Mouse (Mus musculus): ENCODE results near the gene Zfp503. TPM values are rescaled to one million over a fixed set of nuclear protein-coding genes. Genes with fewer than 3 reads are reported as not detected.

Gene Zfp503
- polyA plus RNA-seq, 1 experiment from 2014 or later = 7.6 TPM

- Histone ChIP-seq H3K36me3 (replicated peaks) (peaks cover 18% of the 10 kb centered on the region), H3K9me3 (no peaks in the 10 kb centered on the region), H3K27ac (peak overlapping the region; percentile 96), H3K4me3 (peak overlapping the region; percentile 88), H3K27me3 (ENCODE audit: poor library complexity, severe bottlenecking) (peaks cover 95% of the 10 kb centered on the region), H3K4me1 (peaks cover 66% of the 10 kb centered on the region)
- WGBS = 2% methylated on average over 38 of the region's 38 CpGs
- peak; percentile 73 for DNase-seq (ENCODE audit: extremely low spot score, low spot score)
These were observed 6.7 kb downstream of the Zfp503 start for GRCm38 (mm10) chr14:21982592-21983310.

DNA sequence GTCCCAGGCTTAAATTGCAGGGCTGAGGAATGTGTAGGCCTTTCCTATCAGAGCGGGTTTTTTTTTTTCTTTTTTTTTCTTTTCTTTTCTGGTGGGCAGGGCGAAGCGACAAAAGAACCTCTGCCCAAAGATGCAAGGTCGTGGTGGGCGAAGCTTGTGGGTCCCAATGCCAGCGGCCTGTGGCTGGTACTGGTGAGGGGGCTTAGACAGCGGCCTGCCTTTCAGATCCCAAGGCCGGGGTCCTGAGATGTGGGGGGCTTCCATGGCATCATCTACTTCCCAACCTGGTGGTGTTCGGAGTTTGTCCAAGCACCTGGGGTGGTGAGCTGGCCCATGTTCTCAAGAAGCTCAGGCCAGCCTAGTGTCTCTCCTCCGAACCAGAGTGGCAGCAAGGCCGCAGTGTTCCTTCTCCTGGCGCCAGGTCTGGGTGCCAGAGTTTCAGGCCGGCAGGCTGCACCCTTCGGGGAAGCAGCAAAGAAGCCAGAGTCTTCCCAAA lies 7.3 kb downstream of the Zfp503 start:
- peak overlapping the region; percentile 96 for H3K27ac ChIP-seq
- peak; percentile 53 for DNase-seq (ENCODE audit: extremely low spot score, low spot score)
- no peaks in the 10 kb centered on the region for H3K9me3 ChIP-seq
- peak overlapping the region; percentile 88 for H3K4me3 ChIP-seq
- H3K27me3 ChIP-seq (ENCODE audit: poor library complexity, severe bottlenecking) = peaks cover 90% of the 10 kb centered on the region
- peaks cover 62% of the 10 kb centered on the region for H3K4me1 ChIP-seq
- 6% methylated on average over 14 of the region's 14 CpGs for WGBS
- H3K36me3 ChIP-seq (replicated peaks) = peaks cover 18% of the 10 kb centered on the region

DNA sequence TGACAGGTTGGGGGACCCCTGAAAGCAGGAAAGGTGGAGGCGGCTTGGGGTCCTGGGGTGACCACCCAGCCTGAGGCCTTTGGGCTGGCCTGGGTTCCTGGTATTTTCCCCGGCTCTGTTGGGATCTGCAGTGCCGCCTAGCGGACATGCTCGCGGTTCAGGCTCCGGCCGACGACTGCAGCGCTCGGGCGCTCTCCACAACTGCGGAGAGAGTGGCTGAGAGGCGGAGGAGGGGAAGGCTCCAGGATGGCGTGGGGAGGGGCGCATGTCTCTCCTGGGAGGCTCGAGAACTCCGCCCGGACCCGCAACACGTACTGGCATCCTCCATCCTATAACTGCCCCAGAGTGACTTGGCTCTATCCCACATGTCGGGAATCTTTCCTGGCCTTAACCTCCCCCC lies 7.9 kb downstream of the Zfp503 start:
- DNase-seq (ENCODE audit: extremely low spot score, low spot score) = peak; percentile 84
- peak overlapping the region; percentile 96 for H3K27ac ChIP-seq
- H3K4me3 ChIP-seq = peak overlapping the region; percentile 88
- H3K4me1 ChIP-seq = peaks cover 56% of the 10 kb centered on the region
- H3K9me3 ChIP-seq = 0 out of 2 replicates have a peak, but pooled peaks cover 4% of the 10 kb centered on the region
- H3K36me3 ChIP-seq (replicated peaks) = peaks cover 18% of the 10 kb centered on the region
- peaks cover 83% of the 10 kb centered on the region for H3K27me3 ChIP-seq (ENCODE audit: poor library complexity, severe bottlenecking)
- 0% methylated on average over 22 of the region's 22 CpGs for WGBS

GRCm38 (mm10) chr14:21968978-21969377 lies 20.4 kb downstream of the Zfp503 start:
- Histone ChIP-seq H3K27me3 (ENCODE audit: poor library complexity, severe bottlenecking) (peaks cover 72% of the 10 kb centered on the region), H3K9me3 (peaks cover 6% of the 10 kb centered on the region; the same call in 1 of the 2 replicates), H3K27ac (no peak overlapping the region), H3K4me3 (no peak overlapping the region), H3K4me1 (peaks cover 31% of the 10 kb centered on the region), H3K36me3 (replicated peaks) (no peaks in the 10 kb centered on the region)
- WGBS = 13% methylated on average over 4 of the region's 4 CpGs
- DNase-seq (ENCODE audit: extremely low spot score, low spot score) = peak; percentile 83

- Histone ChIP-seq H3K27ac (no peak overlapping the region), H3K4me1 (peaks cover 33% of the 10 kb centered on the region), H3K9me3 (peaks cover 6% of the 10 kb centered on the region; the same call in 1 of the 2 replicates), H3K4me3 (no peak overlapping the region), H3K36me3 (replicated peaks) (no peaks in the 10 kb centered on the region), H3K27me3 (ENCODE audit: poor library complexity, severe bottlenecking) (peaks cover 59% of the 10 kb centered on the region)
- WGBS = 73% methylated on average over 12 of the region's 12 CpGs
- no peak for DNase-seq (ENCODE audit: extremely low spot score, low spot score)
These were observed 21.9 kb downstream of the Zfp503 start for GRCm38 (mm10) chr14:21967375-21968010.

DNA sequence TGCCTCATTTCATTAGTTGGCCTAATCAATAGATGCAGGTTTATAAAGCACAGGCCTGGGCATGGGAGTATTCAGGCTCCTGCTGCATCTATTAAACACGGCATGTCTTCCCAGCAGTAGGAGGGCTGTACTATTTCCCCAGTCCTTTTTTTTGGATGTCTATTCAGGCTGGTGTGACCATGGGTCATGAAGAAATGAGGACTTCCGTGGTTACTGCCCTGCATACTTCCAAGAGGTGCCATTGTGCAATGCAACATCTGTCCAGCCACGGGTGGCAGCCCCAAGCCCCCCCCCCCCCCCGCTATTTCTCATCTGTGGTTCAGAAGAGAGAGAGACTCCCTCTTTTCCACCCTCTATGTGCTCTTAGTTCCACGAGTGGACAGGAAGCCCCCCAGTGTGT lies 23.1 kb downstream of the Zfp503 start:
- Histone ChIP-seq H3K9me3 (peaks cover 1% of the 10 kb centered on the region; the same call in 1 of the 2 replicates), H3K36me3 (replicated peaks) (no peaks in the 10 kb centered on the region), H3K4me3 (no peak overlapping the region), H3K4me1 (peaks cover 35% of the 10 kb centered on the region), H3K27ac (no peak overlapping the region), H3K27me3 (ENCODE audit: poor library complexity, severe bottlenecking) (peaks cover 48% of the 10 kb centered on the region)
- WGBS = 74% methylated on average over 5 of the region's 5 CpGs
- no peak for DNase-seq (ENCODE audit: extremely low spot score, low spot score)

DNA sequence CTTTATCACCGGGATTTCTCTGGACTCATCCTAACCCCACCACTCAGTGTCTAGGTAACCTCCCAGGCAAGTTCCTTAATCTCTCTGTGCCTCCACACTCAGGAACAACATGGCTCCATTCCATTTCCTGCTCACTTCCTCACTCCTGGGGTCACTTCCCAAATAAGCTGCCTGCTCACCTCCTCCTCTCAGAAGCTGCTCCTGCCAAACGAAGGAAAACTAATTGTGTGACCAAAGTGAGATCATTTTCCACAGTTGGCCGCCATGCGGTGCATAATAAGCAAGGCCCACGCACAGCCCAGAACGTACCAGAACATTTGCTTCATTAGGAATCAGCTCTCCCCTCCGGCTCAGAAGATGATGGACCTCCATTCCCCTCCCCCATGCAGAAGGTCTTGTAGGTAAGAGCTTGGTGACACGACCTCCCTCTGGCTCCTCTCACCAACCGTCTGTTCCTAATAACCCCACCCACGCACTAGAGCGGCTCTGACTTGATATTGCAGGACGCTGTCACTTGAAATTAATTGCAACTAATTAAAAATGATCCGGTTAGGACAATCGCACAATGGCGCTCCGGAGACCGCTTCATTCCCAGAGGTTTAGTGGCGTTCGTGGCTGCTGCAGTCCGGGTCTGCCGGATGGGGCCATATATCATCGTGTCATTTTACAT lies 26.9 kb downstream of the Zfp503 start:
- Histone ChIP-seq H3K4me1 (peaks cover 19% of the 10 kb centered on the region), H3K9me3 (no peaks in the 10 kb centered on the region), H3K36me3 (replicated peaks) (no peaks in the 10 kb centered on the region), H3K27me3 (ENCODE audit: poor library complexity, severe bottlenecking) (peaks cover 17% of the 10 kb centered on the region), H3K27ac (no peak overlapping the region), H3K4me3 (no peak overlapping the region)
- DNase-seq (ENCODE audit: extremely low spot score, low spot score) = no peak
- 89% methylated on average over 22 of the region's 22 CpGs for WGBS

DNA sequence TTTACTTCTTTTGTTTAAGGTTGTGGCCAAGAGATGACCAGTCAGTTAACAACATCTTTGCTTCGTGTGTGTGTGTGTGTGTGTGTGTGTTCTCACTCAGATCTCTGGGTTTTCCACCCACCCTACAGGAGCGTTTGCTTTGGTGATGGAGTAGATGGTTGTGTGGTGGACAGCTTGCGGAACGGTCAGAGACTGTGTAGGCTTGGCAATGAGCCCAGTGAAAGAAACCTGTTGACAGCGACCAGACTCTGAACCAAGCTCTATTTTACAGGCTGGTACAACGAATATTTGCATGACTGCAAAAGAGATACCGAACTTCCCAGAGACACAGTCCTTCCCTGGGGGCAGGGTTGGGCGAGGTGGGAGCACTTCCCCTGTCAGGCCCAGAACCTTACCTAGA lies 30.2 kb downstream of the Zfp503 start:
- no peaks in the 10 kb centered on the region for H3K36me3 ChIP-seq (replicated peaks)
- H3K4me3 ChIP-seq = no peak overlapping the region
- H3K4me1 ChIP-seq = 0 out of 2 replicates have a peak, but pooled peaks cover 4% of the 10 kb centered on the region
- WGBS = 93% methylated on average over 8 of the region's 8 CpGs
- no peaks in the 10 kb centered on the region for H3K9me3 ChIP-seq
- H3K27me3 ChIP-seq (ENCODE audit: poor library complexity, severe bottlenecking) = no peaks in the 10 kb centered on the region
- no peak for DNase-seq (ENCODE audit: extremely low spot score, low spot score)
- no peak overlapping the region for H3K27ac ChIP-seq

- Histone ChIP-seq H3K4me1 (0 out of 2 replicates have a peak, but pooled peaks cover 4% of the 10 kb centered on the region), H3K36me3 (replicated peaks) (no peaks in the 10 kb centered on the region), H3K27me3 (ENCODE audit: poor library complexity, severe bottlenecking) (no peaks in the 10 kb centered on the region), H3K27ac (no peak overlapping the region), H3K9me3 (no peaks in the 10 kb centered on the region), H3K4me3 (no peak overlapping the region)
- 87% methylated on average over 5 of the region's 5 CpGs for WGBS
- DNase-seq (ENCODE audit: extremely low spot score, low spot score) = no peak
These were observed 30.8 kb downstream of the Zfp503 start for GRCm38 (mm10) chr14:21958643-21959042.

GRCm38 (mm10) chr14:21952541-21952940 lies 36.9 kb downstream of the Zfp503 start:
- no peak overlapping the region for H3K27ac ChIP-seq

DNA sequence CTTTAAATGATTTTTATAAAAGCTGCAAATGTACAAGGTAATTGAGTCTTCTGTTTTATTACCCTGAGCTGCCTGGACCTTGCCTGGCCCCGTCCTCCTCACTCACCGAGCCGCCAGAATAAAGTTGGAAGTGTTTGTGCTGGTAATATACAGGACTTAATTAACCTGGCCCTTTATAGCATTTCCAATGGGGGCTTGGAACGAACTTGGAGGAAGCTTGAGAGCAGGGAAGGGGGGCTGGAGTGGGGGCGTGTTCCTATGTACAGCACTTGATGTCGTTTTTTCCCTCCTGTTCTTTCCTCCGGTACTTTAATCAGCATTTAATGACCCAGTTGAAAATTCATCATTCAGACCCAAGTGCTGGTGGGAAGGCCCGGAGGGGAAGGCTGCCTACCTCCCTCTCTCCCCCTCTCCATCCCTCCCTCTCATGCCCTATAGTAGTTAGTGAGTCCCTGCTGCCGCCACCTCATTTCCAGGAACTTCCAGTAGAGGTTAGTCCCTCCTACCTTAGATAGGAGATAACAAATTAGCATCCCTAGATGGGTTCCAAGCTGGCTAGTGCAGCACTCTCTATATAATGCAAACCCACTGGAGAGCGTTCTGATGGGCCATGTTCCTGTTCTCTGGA lies 37.4 kb downstream of the Zfp503 start:
- Histone ChIP-seq H3K36me3 (replicated peaks) (no peaks in the 10 kb centered on the region), H3K4me1 (no peaks in the 10 kb centered on the region), H3K27me3 (ENCODE audit: poor library complexity, severe bottlenecking) (no peaks in the 10 kb centered on the region), H3K9me3 (peaks cover 2% of the 10 kb centered on the region; the same call in 1 of the 2 replicates), H3K4me3 (no peak overlapping the region), H3K27ac (no peak overlapping the region)
- no peak for DNase-seq (ENCODE audit: extremely low spot score, low spot score)
- 89% methylated on average over 10 of the region's 10 CpGs for WGBS

More at GRCm38 (mm10) chr14:21952541-21952940, 36.9 kb downstream of the Zfp503 start:
- Histone ChIP-seq H3K4me1 (no peaks in the 10 kb centered on the region), H3K27me3 (ENCODE audit: poor library complexity, severe bottlenecking) (no peaks in the 10 kb centered on the region), H3K36me3 (replicated peaks) (no peaks in the 10 kb centered on the region), H3K9me3 (peaks cover 2% of the 10 kb centered on the region; the same call in 1 of the 2 replicates), H3K4me3 (no peak overlapping the region)
- WGBS = 88% methylated on average over 7 of the region's 7 CpGs
- no peak for DNase-seq (ENCODE audit: extremely low spot score, low spot score)

- no peak overlapping the region for H3K4me3 ChIP-seq
- no peaks in the 10 kb centered on the region for H3K36me3 ChIP-seq (replicated peaks)
- WGBS = 91% methylated on average over 9 of the region's 9 CpGs
- H3K27me3 ChIP-seq (ENCODE audit: poor library complexity, severe bottlenecking) = no peaks in the 10 kb centered on the region; the same call in 1 of the 2 replicates
- H3K27ac ChIP-seq = no peak overlapping the region
- no peak for DNase-seq (ENCODE audit: extremely low spot score, low spot score)
- H3K4me1 ChIP-seq = no peaks in the 10 kb centered on the region
- H3K9me3 ChIP-seq = 0 out of 2 replicates have a peak, but pooled peaks cover 3% of the 10 kb centered on the region
These were observed 44.5 kb downstream of the Zfp503 start for GRCm38 (mm10) chr14:21944946-21945345.
